Mouse (Mus musculus) kidney, embryonic 15.5 days (tissue): Measurements from ENCODE around the gene Snap23. TPM values are rescaled to one million over a fixed set of nuclear protein-coding genes. Genes with fewer than 3 reads are reported as not detected.

Experiments used
- ATAC-seq: fragments of 200-750 bp; cut with Nextera tagmentation; replicated peaks from 2 replicates; pipeline ENCODE4 v1.8.0; 2017; ENCODE audit warnings: moderate TSS enrichment; ENCODE audit not compliant: low FRiP score
- H3K27ac ChIP-seq: fragments of 300-500 bp; sonication (generic); 2 replicates; pipeline ENCODE4 v1.5.1; 2015; ENCODE audit warnings: mild to moderate bottlenecking, inconsistent platforms
- H3K27me3 ChIP-seq: fragments of 300-500 bp; sonication (generic); 2 replicates; pipeline ENCODE4 v1.6.1; 2015; ENCODE audit warnings: inconsistent platforms
- H3K36me3 ChIP-seq: fragments of 300-500 bp; sonication (generic); 2 replicates; pipeline ENCODE4 v1.6.1; 2015; ENCODE audit warnings: inconsistent platforms
- H3K4me1 ChIP-seq: fragments of 300-500 bp; sonication (generic); 2 replicates; pipeline ENCODE4 v1.6.1; 2015; ENCODE audit warnings: inconsistent platforms
- H3K4me2 ChIP-seq: fragments of 300-500 bp; sonication (generic); 2 replicates; pipeline ENCODE4 v1.6.1; 2015; ENCODE audit warnings: moderate library complexity, mild to moderate bottlenecking, inconsistent platforms
- H3K4me3 ChIP-seq: fragments of 300-500 bp; sonication (generic); replicated peaks from 2 replicates; pipeline ENCODE4 v1.5.1; 2015; ENCODE audit warnings: mild to moderate bottlenecking, inconsistent platforms
- H3K9ac ChIP-seq: fragments of 300-500 bp; sonication (generic); 2 replicates; pipeline ENCODE4 v1.6.1; 2015; ENCODE audit warnings: mild to moderate bottlenecking, inconsistent platforms
- H3K9me3 ChIP-seq: fragments of 300-500 bp; sonication (generic); replicated peaks from 2 replicates; pipeline ENCODE4 v1.6.1; 2016; ENCODE audit warnings: inconsistent platforms
- WGBS: fragments of 180-500 bp; shearing (Covaris S2); methylation state at CpG from one replicate; pipeline ENCODE4 v1.1.7; 2015; ENCODE audit warnings: mixed read lengths; 5-methylcytosine and 5-hydroxymethylcytosine counted together
- polyA plus RNA-seq: library from polyadenylated mRNA; unstranded; fragments of >200 nt; fragmentation: Nextera tagmentation; extraction: Ambion mirVana; gene quantifications from 2 replicates; pipeline ENCODE4 v1.2.1, GENCODE M21; 2015

The Snap23 gene
- polyA plus RNA-seq, 1 experiment from 2014 or later: 56.3 TPM

GRCm38 (mm10) chr2:120597734-120598133 is 30.3 kb downstream of the Snap23 start:
- no peak overlapping the region for H3K4me2 ChIP-seq
- no peaks in the 10 kb centered on the region for H3K9me3 ChIP-seq
- H3K27me3 ChIP-seq: no peaks in the 10 kb centered on the region
- no peaks in the 10 kb centered on the region for H3K4me1 ChIP-seq
- peaks cover 77% of the 10 kb centered on the region for H3K36me3 ChIP-seq
- 72% methylated on average over 2 of the region's 2 CpGs for WGBS
- H3K4me3 ChIP-seq: no peak overlapping the region
- no peak overlapping the region for H3K27ac ChIP-seq
- ATAC-seq: no peak
- H3K9ac ChIP-seq: no peak overlapping the region

DNA sequence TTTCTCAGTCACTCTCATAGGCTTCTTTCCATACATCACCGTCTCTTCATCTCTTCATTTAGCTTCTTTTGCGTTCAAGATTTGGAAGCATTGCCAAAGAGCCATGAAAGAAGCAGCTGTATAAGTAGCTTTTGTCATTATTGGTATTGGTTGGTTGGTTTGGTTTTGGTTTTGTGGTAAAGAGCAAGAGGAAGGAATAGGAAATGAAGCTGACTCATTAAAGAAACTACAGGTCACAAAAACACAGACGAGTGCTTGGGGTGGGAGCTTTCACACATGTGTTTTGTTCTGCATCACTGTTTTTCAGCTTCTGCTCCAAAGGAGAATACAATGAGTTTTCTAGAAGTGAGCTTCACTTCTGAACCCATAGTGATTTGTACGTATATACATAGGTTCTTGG is 32.0 kb downstream of the Snap23 start:
- Histone ChIP-seq H3K27ac (no peak overlapping the region), H3K36me3 (peaks cover 77% of the 10 kb centered on the region), H3K9ac (no peak overlapping the region), H3K9me3 (no peaks in the 10 kb centered on the region), H3K27me3 (no peaks in the 10 kb centered on the region), H3K4me3 (no peak overlapping the region), H3K4me2 (no peak overlapping the region), H3K4me1 (no peaks in the 10 kb centered on the region)
- WGBS: 93% methylated on average over 4 of the region's 4 CpGs
- ATAC-seq: no peak

- no peak overlapping the region for H3K9ac ChIP-seq
- peaks cover 37% of the 10 kb centered on the region for H3K36me3 ChIP-seq
- H3K27me3 ChIP-seq: no peaks in the 10 kb centered on the region
- 88% methylated on average over 6 of the region's 6 CpGs for WGBS
- H3K4me2 ChIP-seq: no peak overlapping the region
- H3K27ac ChIP-seq: no peak overlapping the region
- H3K4me3 ChIP-seq: no peak overlapping the region
- H3K9me3 ChIP-seq: no peaks in the 10 kb centered on the region
- H3K4me1 ChIP-seq: peaks cover 20% of the 10 kb centered on the region
- no peak for ATAC-seq
Measured at GRCm38 (mm10) chr2:120606021-120606690, 38.7 kb downstream of the Snap23 start.

- H3K27me3 ChIP-seq: no peaks in the 10 kb centered on the region
- under 1% methylated on average over 52 of the region's 52 CpGs for WGBS
- H3K9me3 ChIP-seq: no peaks in the 10 kb centered on the region
- peak; percentile 98 for ATAC-seq
- H3K9ac ChIP-seq: peak within 1 kb of the TSS; percentile 83
- peak within 1 kb of the TSS; percentile 97 for H3K4me3 ChIP-seq
- peak within 1 kb of the TSS; percentile 86 for H3K4me2 ChIP-seq
- H3K36me3 ChIP-seq: peaks cover 33% of the 10 kb centered on the region
- H3K27ac ChIP-seq: peak within 1 kb of the TSS; percentile 95
- peaks cover 22% of the 10 kb centered on the region for H3K4me1 ChIP-seq
Measured at GRCm38 (mm10) chr2:120608830-120609723, 41.6 kb downstream of the Snap23 start, which contains the start of the genes Haus2 and Lrrc57. Haus2 (plus strand) TSS chr2:120609383. Lrrc57 (minus strand) TSS chr2:120609520.

DNA sequence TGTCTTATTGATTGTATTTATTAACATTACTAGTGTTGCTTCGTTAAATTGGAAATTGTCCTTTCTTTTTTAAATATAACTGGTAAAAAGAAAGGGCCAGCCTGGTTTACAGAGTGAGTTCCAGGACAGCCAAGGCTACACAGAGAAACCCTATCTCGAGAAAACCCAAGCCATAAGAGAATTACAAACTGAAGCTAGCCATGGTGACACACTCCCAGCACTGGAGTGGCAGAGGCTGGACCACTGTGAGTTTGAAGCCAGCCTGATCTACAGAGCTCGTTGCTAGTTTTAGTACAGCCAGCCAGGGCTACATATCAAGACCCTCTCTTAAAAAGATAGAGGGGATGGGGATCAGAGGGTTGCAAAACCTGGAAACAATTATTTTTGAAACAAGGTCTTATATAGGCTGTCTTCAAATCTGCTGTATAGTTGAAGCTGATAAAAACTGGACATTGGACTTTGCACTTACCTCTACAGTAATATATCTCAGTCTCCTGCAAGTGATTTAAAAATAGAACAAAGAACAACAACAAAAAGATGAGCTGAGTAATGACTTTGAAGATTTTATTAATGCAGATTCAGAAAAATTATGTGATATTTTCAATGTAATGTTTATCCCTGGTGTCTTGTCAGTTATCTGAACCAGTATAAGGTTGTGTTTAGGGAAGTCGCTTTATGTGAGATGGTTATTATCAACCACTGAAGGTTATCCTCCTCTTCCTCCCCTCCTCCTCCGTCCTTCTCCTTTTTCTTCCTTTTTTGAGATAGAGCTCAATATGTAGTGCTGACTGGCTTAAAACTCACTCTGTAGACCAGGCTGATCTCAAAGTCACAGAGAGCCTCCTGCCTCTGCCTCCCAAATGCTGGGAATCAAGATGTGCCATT is 49.0 kb downstream of the Snap23 start:
- H3K4me1 ChIP-seq: no peaks in the 10 kb centered on the region
- H3K27ac ChIP-seq: no peak overlapping the region
- no peaks in the 10 kb centered on the region for H3K9me3 ChIP-seq
- no peak overlapping the region for H3K9ac ChIP-seq
- ATAC-seq: no peak
- peaks cover 72% of the 10 kb centered on the region for H3K36me3 ChIP-seq
- no peak overlapping the region for H3K4me2 ChIP-seq
- no peak overlapping the region for H3K4me3 ChIP-seq
- 93% methylated on average over 5 of the region's 5 CpGs for WGBS
- H3K27me3 ChIP-seq: no peaks in the 10 kb centered on the region

DNA sequence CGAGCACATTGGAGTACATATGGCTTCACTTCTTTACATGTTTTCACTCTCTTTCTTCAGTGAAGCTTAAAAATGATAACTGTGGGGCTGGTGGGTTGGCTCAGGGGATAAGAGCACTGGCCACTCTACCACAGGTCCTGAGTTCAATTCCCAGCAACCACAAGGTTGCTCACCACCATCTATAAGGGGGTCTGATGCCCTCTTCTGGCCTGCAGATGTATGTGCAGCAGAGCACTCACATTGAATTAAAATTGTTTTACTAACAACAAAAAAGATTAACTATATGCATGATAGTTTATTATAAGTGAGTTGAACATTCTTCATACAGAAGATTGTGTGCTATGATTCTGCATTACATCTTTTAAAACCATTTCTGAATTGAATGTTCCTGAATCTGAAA is 52.1 kb downstream of the Snap23 start:
- no peak for ATAC-seq
- Histone ChIP-seq H3K36me3 (peaks cover 54% of the 10 kb centered on the region), H3K4me1 (no peaks in the 10 kb centered on the region), H3K27ac (no peak overlapping the region), H3K4me3 (no peak overlapping the region), H3K9ac (no peak overlapping the region), H3K4me2 (no peak overlapping the region), H3K27me3 (no peaks in the 10 kb centered on the region), H3K9me3 (no peaks in the 10 kb centered on the region)
- WGBS: 100% methylated on average over 1 of the region's 1 CpGs

- Histone ChIP-seq H3K36me3 (peaks cover 26% of the 10 kb centered on the region), H3K27ac (no peak overlapping the region), H3K4me3 (no peak overlapping the region), H3K9me3 (no peaks in the 10 kb centered on the region), H3K4me1 (no peaks in the 10 kb centered on the region), H3K9ac (no peak overlapping the region), H3K4me2 (no peak overlapping the region), H3K27me3 (no peaks in the 10 kb centered on the region)
- ATAC-seq: no peak
Measured at GRCm38 (mm10) chr2:120622920-120623319, 55.4 kb downstream of the Snap23 start.

DNA sequence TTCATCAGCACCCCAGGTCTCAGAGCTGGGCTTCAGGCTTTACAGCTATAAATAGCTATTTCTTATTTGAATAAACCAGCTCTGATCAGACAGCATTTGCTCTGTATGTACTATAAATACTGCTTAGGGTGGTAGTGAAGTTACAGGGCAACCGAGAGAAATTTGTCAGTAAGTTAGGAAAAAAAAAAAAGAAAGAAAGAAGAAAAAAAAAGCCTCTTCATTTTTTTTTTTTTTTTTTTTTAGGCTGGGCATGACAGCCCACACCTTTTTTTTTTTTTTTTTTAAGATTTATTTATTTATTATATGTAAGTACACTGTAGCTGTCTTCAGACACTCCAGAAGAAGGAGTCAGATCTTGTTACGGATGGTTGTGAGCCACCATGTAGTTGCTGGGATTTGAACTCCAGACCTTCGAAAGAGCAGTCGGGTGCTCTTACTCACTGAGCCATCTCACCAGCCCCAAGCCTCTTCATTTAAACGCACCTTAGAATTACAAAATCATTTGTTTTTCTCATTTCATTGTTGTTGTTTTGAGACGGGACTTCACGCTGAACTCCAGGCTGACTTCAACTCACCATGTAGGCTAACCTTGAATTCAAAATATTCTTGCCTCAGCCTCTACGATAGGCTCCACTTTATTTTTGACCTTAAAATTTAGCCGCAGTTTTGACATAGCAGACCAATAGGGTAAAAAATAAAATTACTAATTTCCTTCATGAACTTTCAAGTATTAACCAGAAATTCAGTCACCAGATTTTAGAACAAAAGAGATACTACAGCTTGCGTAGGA is 60.8 kb downstream of the Snap23 start:
- peak; percentile 47 for ATAC-seq
- H3K36me3 ChIP-seq: peaks cover 7% of the 10 kb centered on the region; the same call in 1 of the 2 replicates
- 33% methylated on average over 10 of the region's 10 CpGs for WGBS

GRCm38 (mm10) chr2:120628886-120629735 is 61.6 kb downstream of the Snap23 start, which contains the start of gene Stard9:
Stard9 (plus strand) TSS chr2:120629121.
- H3K9ac ChIP-seq: peak within 1 kb of the TSS; percentile 53
- peaks cover 11% of the 10 kb centered on the region; the same call in 1 of the 2 replicates for H3K36me3 ChIP-seq
- H3K4me1 ChIP-seq: peaks cover 13% of the 10 kb centered on the region
- peak; percentile 100 for ATAC-seq
- H3K4me2 ChIP-seq: peak within 1 kb of the TSS; percentile 80
- no peaks in the 10 kb centered on the region for H3K27me3 ChIP-seq
- 2% methylated on average over 36 of the region's 36 CpGs for WGBS
- H3K27ac ChIP-seq: peak within 1 kb of the TSS; percentile 51; the same call in 1 of the 2 replicates
- peak within 1 kb of the TSS; percentile 64 for H3K4me3 ChIP-seq
- no peaks in the 10 kb centered on the region for H3K9me3 ChIP-seq

More for the DNA sequence above, 60.8 kb downstream of the Snap23 start:
- Histone ChIP-seq H3K27me3 (no peaks in the 10 kb centered on the region), H3K4me1 (peaks cover 13% of the 10 kb centered on the region), H3K27ac (no peak overlapping the region; the same call in 1 of the 2 replicates), H3K4me3 (peak overlapping the region; percentile 64), H3K4me2 (peak overlapping the region; percentile 80), H3K9ac (no peak overlapping the region), H3K9me3 (no peaks in the 10 kb centered on the region)

- H3K4me2 ChIP-seq: peak overlapping the region; percentile 80
- no peak overlapping the region for H3K4me3 ChIP-seq
- no peak overlapping the region for H3K27ac ChIP-seq
- no peaks in the 10 kb centered on the region for H3K9me3 ChIP-seq
- H3K27me3 ChIP-seq: no peaks in the 10 kb centered on the region
- peaks cover 13% of the 10 kb centered on the region for H3K4me1 ChIP-seq
- no peak for ATAC-seq
- peaks cover 20% of the 10 kb centered on the region for H3K36me3 ChIP-seq
- H3K9ac ChIP-seq: no peak overlapping the region
- WGBS: 86% methylated on average over 2 of the region's 2 CpGs
Measured at GRCm38 (mm10) chr2:120630246-120630645, 62.8 kb downstream of the Snap23 start.
